Mouse (Mus musculus) limb, embryonic 15.5 days (tissue): Measurements from ENCODE around the gene Keap1. TPM values are rescaled to one million over a fixed set of nuclear protein-coding genes. Genes with fewer than 3 reads are reported as not detected.

Experiments
- ATAC-seq: fragments of 200-750 bp; cut with Nextera tagmentation; 2 replicates; pipeline ENCODE4 v1.8.0; 2017; ENCODE audit warnings: low read depth, moderate TSS enrichment; ENCODE audit not compliant: insufficient number of reproducible peaks, low FRiP score, low TSS enrichment
- H3K27ac ChIP-seq: fragments of 300-500 bp; sonication (generic); 2 replicates; pipeline ENCODE4 v1.5.1; 2015; ENCODE audit warnings: moderate library complexity, mild to moderate bottlenecking, inconsistent platforms
- H3K27me3 ChIP-seq: fragments of 300-500 bp; sonication (generic); 2 replicates; pipeline ENCODE4 v1.6.1; 2015; ENCODE audit warnings: inconsistent platforms
- H3K36me3 ChIP-seq: fragments of 300-500 bp; sonication (generic); 2 replicates; pipeline ENCODE4 v1.6.1; 2015; ENCODE audit warnings: inconsistent platforms
- H3K4me1 ChIP-seq: fragments of 300-500 bp; sonication (generic); 2 replicates; pipeline ENCODE4 v1.6.1; 2015; ENCODE audit warnings: inconsistent platforms
- H3K4me2 ChIP-seq: fragments of 300-500 bp; sonication (generic); 2 replicates; pipeline ENCODE4 v1.6.1; 2015; ENCODE audit warnings: mild to moderate bottlenecking, inconsistent platforms
- H3K4me3 ChIP-seq: fragments of 300-500 bp; sonication (generic); 2 replicates; pipeline ENCODE4 v1.5.1; 2015; ENCODE audit warnings: mild to moderate bottlenecking, inconsistent platforms
- H3K9ac ChIP-seq: fragments of 300-500 bp; sonication (generic); 2 replicates; pipeline ENCODE4 v1.6.1; 2015; ENCODE audit warnings: inconsistent platforms
- H3K9me3 ChIP-seq: fragments of 300-500 bp; sonication (generic); 2 replicates; pipeline ENCODE4 v1.6.1; 2016; ENCODE audit warnings: inconsistent platforms
- WGBS: fragments of 180-500 bp; shearing (Covaris S2); methylation state at CpG from one replicate; pipeline ENCODE4 v1.1.7; 2015; 5-methylcytosine and 5-hydroxymethylcytosine counted together
- polyA plus RNA-seq: library from polyadenylated mRNA; unstranded; fragments of >200 nt; fragmentation: Nextera tagmentation; extraction: Ambion mirVana; gene quantifications from 2 replicates; pipeline ENCODE4 v1.2.1, GENCODE M21; 2015

Gene Keap1
- polyA plus RNA-seq, 1 experiment from 2014 or later, result 78.6 TPM

- WGBS, result 17% methylated on average over 2 of the region's 2 CpGs
- H3K27me3 ChIP-seq, result peaks cover 31% of the 10 kb centered on the region
- H3K4me3 ChIP-seq, result no peak overlapping the region
- no peak for ATAC-seq
- no peaks in the 10 kb centered on the region for H3K36me3 ChIP-seq
- H3K9ac ChIP-seq, result no peak overlapping the region
- H3K27ac ChIP-seq, result no peak overlapping the region
- H3K4me2 ChIP-seq, result no peak overlapping the region
- H3K4me1 ChIP-seq, result peaks cover 28% of the 10 kb centered on the region
- H3K9me3 ChIP-seq, result no peaks in the 10 kb centered on the region
Measured at GRCm38 (mm10) chr9:21184733-21185132, 54.4 kb downstream of the Keap1 start.

DNA sequence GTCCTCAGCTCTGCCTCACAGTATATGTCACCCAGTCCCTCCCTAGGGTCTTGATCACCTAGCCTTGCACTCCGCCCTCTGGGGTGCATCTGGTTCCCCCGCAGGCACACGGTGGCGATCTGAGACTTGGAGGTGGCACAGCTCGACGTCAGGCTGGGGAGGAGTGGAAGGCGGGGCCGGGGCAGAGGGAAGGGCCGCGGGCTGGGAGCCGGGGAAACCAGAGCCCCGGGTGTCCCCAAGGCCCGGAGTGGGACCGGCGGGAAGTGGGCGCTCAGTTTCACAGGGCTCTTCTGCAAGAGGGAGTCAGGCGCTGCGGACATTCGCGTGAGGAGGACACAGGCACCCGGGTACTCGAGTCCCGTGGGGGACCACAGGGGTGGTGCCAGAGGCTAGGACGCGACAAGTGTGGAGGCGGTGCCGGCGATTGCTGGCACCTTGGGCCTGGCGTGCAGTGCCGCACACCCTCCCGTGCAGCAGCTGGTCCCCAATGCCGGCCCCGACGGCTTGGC, 55.2 kb downstream of the Keap1 start:
- peaks cover 31% of the 10 kb centered on the region for H3K27me3 ChIP-seq
- H3K4me3 ChIP-seq, result peak overlapping the region; percentile 28
- H3K9ac ChIP-seq, result no peak overlapping the region
- H3K9me3 ChIP-seq, result no peaks in the 10 kb centered on the region
- no peak for ATAC-seq
- peaks cover 28% of the 10 kb centered on the region for H3K4me1 ChIP-seq
- H3K36me3 ChIP-seq, result no peaks in the 10 kb centered on the region
- peak overlapping the region; percentile 46 for H3K4me2 ChIP-seq
- 7% methylated on average over 34 of the region's 34 CpGs for WGBS
- no peak overlapping the region for H3K27ac ChIP-seq

GRCm38 (mm10) chr9:21183421-21183820, 55.7 kb downstream of the Keap1 start:
- ATAC-seq, result no peak
- Histone ChIP-seq H3K36me3 (no peaks in the 10 kb centered on the region), H3K4me2 (no peak overlapping the region), H3K27ac (no peak overlapping the region), H3K9ac (no peak overlapping the region), H3K4me1 (peaks cover 28% of the 10 kb centered on the region), H3K9me3 (no peaks in the 10 kb centered on the region), H3K27me3 (peaks cover 31% of the 10 kb centered on the region), H3K4me3 (no peak overlapping the region)
- 80% methylated on average over 6 of the region's 6 CpGs for WGBS

- ATAC-seq, result no peak
- no peaks in the 10 kb centered on the region for H3K36me3 ChIP-seq
- H3K4me1 ChIP-seq, result peaks cover 28% of the 10 kb centered on the region
- H3K9ac ChIP-seq, result peak overlapping the region; percentile 36; the same call in 1 of the 2 replicates
- peaks cover 31% of the 10 kb centered on the region for H3K27me3 ChIP-seq
- WGBS, result 8% methylated on average over 42 of the region's 48 CpGs
- peak overlapping the region; percentile 50 for H3K4me2 ChIP-seq
- H3K4me3 ChIP-seq, result peak overlapping the region; percentile 38
- H3K27ac ChIP-seq, result peak overlapping the region; percentile 48; the same call in 1 of the 2 replicates
- no peaks in the 10 kb centered on the region for H3K9me3 ChIP-seq
Measured at GRCm38 (mm10) chr9:21181421-21182220, 57.5 kb downstream of the Keap1 start.

- H3K36me3 ChIP-seq, result no peaks in the 10 kb centered on the region
- peaks cover 28% of the 10 kb centered on the region for H3K4me1 ChIP-seq
- H3K27me3 ChIP-seq, result peaks cover 31% of the 10 kb centered on the region
- no peak overlapping the region for H3K9ac ChIP-seq
- H3K9me3 ChIP-seq, result no peaks in the 10 kb centered on the region
- H3K4me2 ChIP-seq, result no peak overlapping the region
- WGBS, result 48% methylated on average over 1 of the region's 1 CpGs
- no peak for ATAC-seq
- H3K27ac ChIP-seq, result no peak overlapping the region
- no peak overlapping the region for H3K4me3 ChIP-seq
Measured at GRCm38 (mm10) chr9:21180841-21181240, 58.3 kb downstream of the Keap1 start.

- 38% methylated on average over 4 of the region's 4 CpGs for WGBS
- no peaks in the 10 kb centered on the region for H3K9me3 ChIP-seq
- no peak overlapping the region for H3K4me2 ChIP-seq
- ATAC-seq, result no peak
- H3K4me3 ChIP-seq, result no peak overlapping the region
- H3K27me3 ChIP-seq, result peaks cover 31% of the 10 kb centered on the region
- peaks cover 28% of the 10 kb centered on the region for H3K4me1 ChIP-seq
- peak overlapping the region; percentile 27; the same call in 1 of the 2 replicates for H3K27ac ChIP-seq
- H3K9ac ChIP-seq, result no peak overlapping the region
- H3K36me3 ChIP-seq, result no peaks in the 10 kb centered on the region
Measured at GRCm38 (mm10) chr9:21180402-21180801, 58.8 kb downstream of the Keap1 start.

Other genes starting within 250 kb of the Keap1 start
- 112 and 116 TPM in 2 replicates for gene Mrpl4, start 236.6 kb downstream of the Keap1 start, polyA plus RNA-seq
- gene Icam1, start 223.4 kb downstream of the Keap1 start, polyA plus RNA-seq, result 23.4 and 24.4 TPM in 2 replicates
- 0.96 and 3.0 TPM in 2 replicates for gene Icam4, start 210.0 kb downstream of the Keap1 start, polyA plus RNA-seq
- 0.05 and 0.21 TPM in 2 replicates for gene Icam5, start 207.3 kb downstream of the Keap1 start, polyA plus RNA-seq
- gene Zglp1, start 172.3 kb downstream of the Keap1 start, polyA plus RNA-seq, result 0.56 TPM in 1 of 2 replicates, not detected in the other
- 0.60 and 0.93 TPM in 2 replicates for gene Gm49373, start 166.3 kb downstream of the Keap1 start, polyA plus RNA-seq
- gene Fdx1l, start 165.7 kb downstream of the Keap1 start, polyA plus RNA-seq, result 53.3 and 57.9 TPM in 2 replicates
- gene Gm38431, start 147.4 kb downstream of the Keap1 start, polyA plus RNA-seq, result 1.2 and 1.6 TPM in 2 replicates
- gene Raver1, start 147.4 kb downstream of the Keap1 start, polyA plus RNA-seq, result 49.6 and 55.0 TPM in 2 replicates
- 13.1 and 13.2 TPM in 2 replicates for gene Tyk2, start 108.1 kb downstream of the Keap1 start, polyA plus RNA-seq
- 298 and 326 TPM in 2 replicates for gene Cdc37, start 89.4 kb downstream of the Keap1 start, polyA plus RNA-seq
- gene Pde4a, start 73.6 kb downstream of the Keap1 start, polyA plus RNA-seq, result 6.1 and 6.4 TPM in 2 replicates
- 6.2 and 6.3 TPM in 2 replicates for gene S1pr5, start 9.1 kb upstream of the Keap1 start, polyA plus RNA-seq
- gene Atg4d, start 25.9 kb upstream of the Keap1 start, polyA plus RNA-seq, result 40.8 and 44.2 TPM in 2 replicates
- gene Kri1, start 48.6 kb upstream of the Keap1 start, polyA plus RNA-seq, result 13.1 and 18.4 TPM in 2 replicates
- gene Cdkn2d, start 52.0 kb upstream of the Keap1 start, polyA plus RNA-seq, result 55.3 and 60.1 TPM in 2 replicates
- 42.3 and 43.2 TPM in 2 replicates for gene Ap1m2, start 73.0 kb upstream of the Keap1 start, polyA plus RNA-seq
- gene Slc44a2, start 81.3 kb upstream of the Keap1 start, polyA plus RNA-seq, result 137 and 150 TPM in 2 replicates
- gene Ilf3, start 128.5 kb upstream of the Keap1 start, polyA plus RNA-seq, result 169 and 174 TPM in 2 replicates
- gene Qtrt1, start 172.5 kb upstream of the Keap1 start, polyA plus RNA-seq, result 42.3 and 45.0 TPM in 2 replicates
- 76.1 and 84.4 TPM in 2 replicates for gene Dnm2, start 185.5 kb upstream of the Keap1 start, polyA plus RNA-seq